Mouse (Mus musculus) liver (tissue): ENCODE data around the gene Mcts2.
"Not testable (repeated sequence)": the region's sequence is repeated elsewhere in the genome, so short reads cannot be mapped to it uniquely, and the experiment has no call there.

Experiments
- DNase-seq: peaks from one replicate; pipeline ENCODE4 v3.0.0-alpha.2; 2020; ENCODE audit warnings: mixed read lengths

Mcts2 gene

GRCm38 (mm10) chr2:152686806-152687267, at the start of gene Mcts2:
Gene Mcts2, plus strand, starts transcription at chr2:152687035.
- DNase-seq: peak; percentile 92

DNA sequence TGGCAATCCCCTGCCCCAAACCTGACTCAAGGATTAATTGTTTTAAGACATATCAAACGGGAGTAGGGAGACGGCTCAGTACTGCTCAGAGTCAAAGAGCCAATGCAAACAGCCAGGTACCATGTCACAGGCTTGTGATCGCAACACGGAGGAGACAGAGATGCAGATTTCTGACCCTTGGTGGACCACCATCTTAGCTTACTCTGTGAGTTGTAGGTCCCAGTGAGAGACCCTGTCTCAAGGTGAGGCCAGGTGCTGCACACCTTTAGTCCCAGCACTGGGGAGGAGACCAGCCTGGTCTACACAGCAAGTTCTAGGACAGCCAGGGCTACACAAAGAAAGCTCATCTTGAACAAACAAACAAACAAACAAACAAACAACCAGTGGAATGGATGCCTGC, 49.5 kb upstream of the Mcts2 start:
- no peak for DNase-seq

DNA sequence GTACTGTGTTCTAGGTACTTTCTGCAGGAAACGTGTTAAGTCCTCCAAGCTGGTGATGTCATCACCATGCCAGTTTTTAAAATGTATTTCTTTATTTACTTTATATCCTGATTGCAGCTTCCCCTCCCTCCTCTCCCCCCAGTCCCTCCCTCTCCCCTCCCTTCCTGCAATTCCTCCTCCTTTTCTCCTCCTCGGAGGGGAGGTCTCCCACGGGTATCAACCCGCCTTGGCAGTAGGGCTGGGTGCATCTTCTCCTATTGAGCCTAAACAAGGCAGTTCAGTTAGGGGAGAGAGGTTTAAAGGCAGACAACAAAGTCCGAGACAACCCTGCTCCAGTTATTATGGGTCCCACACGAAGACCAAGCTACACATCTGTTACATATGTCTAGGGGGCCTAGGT, 48.0 kb upstream of the Mcts2 start:
- no peak for DNase-seq

GRCm38 (mm10) chr2:152639406-152640113, 47.3 kb upstream of the Mcts2 start:
- no peak for DNase-seq

- DNase-seq: no peak
These were observed 33.8 kb upstream of the Mcts2 start for GRCm38 (mm10) chr2:152652901-152653620.

- no peak for DNase-seq
These were observed 32.7 kb upstream of the Mcts2 start for GRCm38 (mm10) chr2:152653874-152654715.

GRCm38 (mm10) chr2:152657398-152657797, 29.4 kb upstream of the Mcts2 start:
- peak; percentile 16 for DNase-seq

- DNase-seq: no peak
These were observed 25.7 kb upstream of the Mcts2 start for GRCm38 (mm10) chr2:152661163-152661562.

GRCm38 (mm10) chr2:152666191-152666590, 20.6 kb upstream of the Mcts2 start:
- DNase-seq: not testable (repeated sequence)

DNA sequence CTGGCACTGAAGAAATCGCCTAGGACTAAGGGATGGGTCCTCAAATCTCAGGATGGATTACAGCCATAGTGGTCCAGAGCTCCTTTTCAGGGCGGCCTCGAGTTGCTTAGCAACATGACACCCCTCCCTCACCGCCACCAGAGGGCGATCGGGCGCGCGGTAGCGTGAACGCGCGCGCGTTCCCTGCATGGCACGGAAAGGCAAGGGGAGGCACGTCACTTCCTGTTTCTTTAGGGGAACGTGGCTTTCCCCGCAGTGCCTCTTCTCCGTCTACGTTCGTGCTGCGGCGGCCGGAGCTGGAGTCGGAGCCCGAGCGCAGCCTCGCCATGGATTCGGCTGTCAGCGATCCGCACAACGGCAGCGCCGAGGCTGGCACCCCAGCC, 17.6 kb upstream of the Mcts2 start, which contains the start of gene H13:
Gene H13, plus strand, starts transcription at position 206 of the 383 bp plus-strand sequence.
- peak; percentile 88 for DNase-seq

GRCm38 (mm10) chr2:152669639-152670484, 17.0 kb upstream of the Mcts2 start:
- DNase-seq: peak; percentile 40

- DNase-seq: peak; percentile 55
These were observed 15.7 kb upstream of the Mcts2 start for GRCm38 (mm10) chr2:152670983-152671641.

- DNase-seq: peak; percentile 45
These were observed 15.2 kb upstream of the Mcts2 start for GRCm38 (mm10) chr2:152671642-152671999.

DNA sequence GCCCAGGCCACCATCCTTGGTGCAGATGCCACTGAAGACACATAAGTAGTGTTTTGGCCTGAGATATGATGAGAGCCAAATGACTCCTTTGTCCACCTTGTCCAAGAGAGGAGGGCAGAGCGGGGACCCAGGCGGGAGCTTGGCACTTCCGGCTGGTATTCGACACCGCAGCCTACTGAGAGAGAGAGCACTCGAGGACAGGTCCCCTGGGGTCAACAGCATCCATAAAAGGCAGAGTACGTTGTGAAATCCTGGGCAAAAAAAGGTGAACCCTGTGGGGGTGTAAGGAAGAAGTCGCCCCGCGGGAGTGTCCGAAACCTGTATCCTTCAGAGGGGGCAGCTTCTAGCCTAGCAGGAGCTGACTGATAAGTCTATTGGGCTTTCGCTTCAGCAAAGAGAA, 14.7 kb upstream of the Mcts2 start:
- no peak for DNase-seq

- DNase-seq: no peak
These were observed 12.7 kb upstream of the Mcts2 start for GRCm38 (mm10) chr2:152674148-152674547.

GRCm38 (mm10) chr2:152675252-152675791, 11.5 kb upstream of the Mcts2 start:
- DNase-seq: no peak

DNA sequence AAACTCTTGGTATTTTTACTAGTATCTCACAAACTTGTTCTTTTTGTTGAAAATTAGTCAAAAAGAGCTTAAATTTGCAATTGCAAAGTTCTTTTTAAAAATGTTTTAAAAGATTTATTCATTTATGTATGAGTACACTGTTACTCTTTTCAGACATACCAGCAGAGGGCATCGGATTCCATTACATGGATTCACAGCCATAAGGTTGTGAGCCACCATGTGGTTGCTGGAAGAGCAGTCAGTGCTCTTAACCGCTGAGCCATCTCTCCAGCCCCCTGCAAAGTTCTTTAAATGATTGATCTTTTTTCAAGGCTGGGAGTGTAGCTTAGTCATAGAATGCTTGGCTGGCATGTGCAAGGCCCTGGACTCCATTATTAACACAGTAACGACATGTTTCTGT, 8.5 kb upstream of the Mcts2 start:
- DNase-seq: peak; percentile 18

DNA sequence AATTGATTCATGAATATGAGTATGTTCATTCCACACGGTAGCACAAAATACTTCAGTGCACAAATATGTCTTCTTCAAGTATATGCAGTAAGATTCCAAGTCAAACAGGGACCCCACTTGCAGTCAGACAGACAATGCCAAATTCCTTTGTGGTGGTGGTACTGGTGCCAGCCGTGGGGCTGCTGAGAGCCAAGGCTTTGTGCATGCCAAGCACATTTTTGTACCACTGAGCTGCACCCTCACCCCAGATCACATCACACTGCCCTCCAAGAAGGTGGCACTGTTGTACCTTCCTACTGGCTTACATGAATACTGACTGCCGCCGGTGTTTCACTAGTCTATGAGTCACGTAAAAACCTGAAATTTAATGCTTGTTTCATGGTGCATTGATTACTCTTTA, 7.9 kb upstream of the Mcts2 start:
- no peak for DNase-seq

DNA sequence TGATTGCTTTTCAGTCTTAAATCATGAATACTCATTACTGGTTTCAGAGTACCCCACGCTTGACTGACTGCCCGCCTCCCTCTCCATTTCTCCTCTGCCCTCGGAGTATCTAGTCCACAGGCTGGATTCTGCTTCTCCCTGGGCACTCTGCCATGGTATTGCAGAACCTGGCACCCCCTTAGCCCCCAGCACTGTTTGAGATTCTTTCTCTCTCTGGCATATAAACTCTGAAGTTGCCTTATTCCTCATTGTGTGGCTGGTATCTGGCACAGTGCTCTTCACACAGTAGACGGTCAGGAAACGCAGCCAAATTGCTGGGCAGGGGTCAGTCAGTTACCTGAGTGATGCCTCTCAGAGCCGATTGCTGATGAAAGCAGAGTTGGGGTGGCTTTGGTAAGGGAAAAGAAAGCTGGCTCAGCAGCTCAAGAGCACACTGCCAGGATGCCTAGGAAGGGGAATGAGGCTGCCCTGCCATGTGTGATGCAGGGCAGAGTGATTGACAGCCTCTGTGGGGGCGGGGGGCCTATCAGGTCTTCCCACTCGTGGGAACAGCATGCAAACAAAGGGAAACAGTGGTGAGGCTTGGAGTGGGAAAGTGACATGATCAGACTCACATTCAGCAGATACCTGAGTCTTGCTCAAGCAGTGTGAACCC, 7.0 kb upstream of the Mcts2 start:
- DNase-seq: no peak

DNA sequence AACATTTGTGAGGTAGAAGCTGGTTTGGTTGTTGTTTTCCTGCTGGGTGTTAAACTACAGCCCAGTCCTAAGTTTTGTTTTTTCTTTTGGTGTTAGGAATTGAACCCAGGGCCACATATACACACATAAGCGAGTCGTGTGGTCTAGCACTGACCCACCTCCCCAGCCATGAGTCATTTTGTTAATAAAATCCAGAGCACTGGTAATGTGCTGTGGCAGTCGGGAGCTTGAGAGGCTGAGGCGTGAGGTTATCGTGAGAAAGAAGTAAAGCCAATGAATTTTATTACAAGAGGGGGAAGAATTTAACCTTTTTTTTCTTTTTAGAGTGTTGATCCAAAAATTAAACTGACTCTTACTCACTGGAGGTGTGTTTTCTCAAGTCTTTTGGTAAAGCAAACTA, 3.7 kb upstream of the Mcts2 start:
- DNase-seq: no peak

DNA sequence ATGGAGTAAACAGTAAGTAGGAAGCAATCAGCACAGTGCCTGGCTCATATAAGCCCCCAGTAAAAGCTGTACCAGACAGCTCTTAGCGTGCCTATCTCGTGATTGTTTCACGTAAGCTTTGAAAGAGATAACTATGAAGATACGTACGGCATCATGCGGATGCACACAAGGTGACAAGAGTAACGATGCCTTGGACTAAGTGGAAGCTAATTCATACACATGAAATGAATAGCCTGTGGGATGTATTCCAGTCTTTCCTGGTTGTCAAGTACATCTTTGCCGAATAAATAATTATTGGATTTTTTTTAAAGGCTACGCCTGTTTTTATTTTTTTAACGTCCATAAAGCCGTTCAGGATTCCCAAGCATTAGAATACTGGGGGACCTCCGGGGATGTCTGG, 436 bp upstream of the Mcts2 start:
- no peak for DNase-seq
